Mouse (Mus musculus) urinary bladder, postnatal 14 days (tissue): ENCODE results near the gene Adgrl2.

Experiments
- DNase-seq: peaks from one replicate; pipeline ENCODE4 v3.0.0; 2021; ENCODE audit warnings: low spot score

Gene Adgrl2

GRCm38 (mm10) chr3:148990531-148991003 is at the start of gene Adgrl2:
TSS of gene Adgrl2 (minus strand) at chr3:148990555.
- no peak for DNase-seq

GRCm38 (mm10) chr3:149038771-149039170 is 48.4 kb upstream of the Adgrl2 start:
- DNase-seq = no peak

DNA sequence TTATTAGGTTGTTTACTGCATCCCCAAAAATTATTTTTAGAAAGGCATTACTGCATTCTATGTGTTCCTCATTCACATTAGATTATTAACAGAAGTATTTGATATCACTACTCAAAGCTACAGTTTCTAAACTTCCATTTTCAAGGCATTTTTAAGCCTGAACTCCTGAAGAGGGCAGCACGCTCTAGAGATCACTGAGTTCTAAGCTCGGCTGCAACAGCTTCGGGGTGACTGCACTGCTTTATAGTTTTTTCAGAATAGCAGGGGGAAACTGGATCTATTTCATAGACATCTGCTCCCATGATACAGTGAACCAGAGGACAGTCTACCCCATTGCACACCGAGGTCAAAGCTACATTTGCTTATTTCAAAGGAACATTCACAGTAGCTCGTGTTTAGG is 29.6 kb upstream of the Adgrl2 start:
- no peak for DNase-seq

- DNase-seq = no peak
These were observed 19.0 kb upstream of the Adgrl2 start for GRCm38 (mm10) chr3:149009311-149009710.

- DNase-seq = no peak
These were observed 18.3 kb upstream of the Adgrl2 start for GRCm38 (mm10) chr3:149008634-149009023.

- no peak for DNase-seq
These were observed 17.7 kb upstream of the Adgrl2 start for GRCm38 (mm10) chr3:149007860-149008633.

- no peak for DNase-seq
These were observed 11.0 kb upstream of the Adgrl2 start for GRCm38 (mm10) chr3:149001364-149001763.

DNA sequence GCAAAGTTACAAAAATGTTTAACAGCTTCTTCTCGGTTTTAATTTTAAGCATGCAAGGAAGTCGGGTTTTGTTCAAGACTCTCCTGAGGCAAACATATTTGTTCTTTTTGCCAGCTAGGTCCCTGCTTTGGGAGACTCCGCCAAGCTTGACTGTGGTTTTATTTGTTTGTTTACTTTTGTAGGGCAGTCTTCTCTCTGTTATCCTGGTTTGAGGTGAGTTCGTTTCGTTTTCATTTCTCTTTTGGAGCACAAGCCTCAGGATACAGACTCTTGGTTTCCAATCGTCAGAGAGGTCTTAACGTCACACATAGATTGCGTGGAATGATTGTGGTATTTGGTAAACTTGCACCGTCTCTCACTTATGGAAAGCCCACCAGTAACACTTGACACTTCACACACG is 8.3 kb upstream of the Adgrl2 start:
- no peak for DNase-seq

- no peak for DNase-seq
These were observed 701 bp upstream of the Adgrl2 start for GRCm38 (mm10) chr3:148991056-148991455.

GRCm38 (mm10) chr3:148989818-148990530 is 381 bp downstream of the Adgrl2 start:
- DNase-seq = peak; percentile 66

DNA sequence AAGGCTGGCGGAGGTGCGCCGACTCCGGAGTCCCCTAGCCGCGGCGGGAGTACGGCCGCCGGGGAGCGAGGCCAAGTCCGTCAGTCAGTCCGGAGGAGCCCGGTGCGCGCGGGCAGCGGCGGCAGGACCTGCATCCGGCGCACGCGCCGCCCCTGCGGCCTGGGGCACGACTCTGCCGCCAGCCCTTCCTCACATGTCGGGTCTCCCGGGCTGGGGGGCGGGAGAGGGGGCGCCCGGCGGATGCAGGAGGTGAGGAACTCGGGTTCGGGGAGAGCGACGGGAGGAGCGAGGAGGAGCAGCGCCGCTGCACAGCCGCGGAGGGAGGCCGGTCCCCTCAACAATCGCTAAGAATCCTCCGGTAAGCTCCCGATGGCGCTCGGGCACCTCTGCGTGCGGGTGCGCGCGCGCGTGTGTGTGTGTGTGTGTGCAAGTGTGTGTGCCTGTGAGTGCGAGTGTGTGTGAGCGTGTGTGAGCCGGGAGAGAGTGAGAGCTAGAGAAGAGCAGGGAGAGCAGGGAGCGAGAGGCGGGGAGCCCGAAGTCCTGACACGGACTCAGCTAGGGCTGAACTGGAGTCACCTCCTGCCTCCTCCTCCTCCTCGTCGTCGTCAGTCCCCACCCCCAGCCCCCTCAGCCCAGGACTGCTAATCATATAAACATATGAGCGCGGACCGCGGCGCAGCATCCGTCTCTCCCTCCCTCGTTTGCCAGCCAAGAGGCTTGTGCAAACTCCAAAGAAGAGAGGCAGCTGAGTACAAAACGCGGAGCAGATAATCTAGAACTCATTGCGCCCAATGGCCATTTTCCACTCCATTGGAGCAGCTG is 1.1 kb downstream of the Adgrl2 start:
- peak; percentile 87 for DNase-seq

- peak; percentile 25 for DNase-seq
These were observed 1.9 kb downstream of the Adgrl2 start for GRCm38 (mm10) chr3:148988293-148988995.

GRCm38 (mm10) chr3:148987591-148988292 is 2.6 kb downstream of the Adgrl2 start:
- DNase-seq = peak; percentile 82

DNA sequence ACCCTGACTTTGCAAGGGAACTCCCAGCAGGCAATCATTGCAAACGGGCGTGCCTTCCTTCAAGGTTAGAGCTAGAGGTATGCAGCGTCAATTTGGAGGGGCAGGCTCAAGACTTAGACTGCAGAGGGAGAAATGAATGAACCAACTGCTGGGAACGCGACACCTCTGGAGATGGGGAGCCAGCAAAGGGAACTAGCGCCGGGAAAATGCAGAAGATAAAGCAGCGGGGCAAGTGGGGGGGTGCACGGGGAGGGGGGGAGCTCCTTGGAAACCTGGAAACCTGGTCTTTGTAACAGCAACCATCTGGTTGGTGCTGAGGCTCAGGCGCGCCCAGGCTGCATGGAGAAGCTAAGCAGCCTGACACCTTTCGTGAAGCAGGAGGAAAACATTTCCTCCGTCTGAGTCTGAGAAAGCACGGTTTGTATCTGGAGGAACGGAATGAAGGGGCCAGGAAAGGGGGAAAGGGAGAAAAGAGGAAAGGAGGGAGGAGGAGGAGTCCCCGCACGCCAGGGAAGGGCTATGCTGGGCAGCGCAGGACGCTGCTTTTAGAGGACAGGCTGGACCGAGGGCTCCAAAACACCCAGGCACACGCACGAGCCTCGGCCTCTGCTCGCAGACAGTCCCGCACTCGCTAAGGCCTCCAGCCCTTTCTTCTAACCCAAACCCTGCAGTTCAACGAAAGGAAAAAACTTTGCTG is 3.3 kb downstream of the Adgrl2 start:
- peak; percentile 17 for DNase-seq

DNA sequence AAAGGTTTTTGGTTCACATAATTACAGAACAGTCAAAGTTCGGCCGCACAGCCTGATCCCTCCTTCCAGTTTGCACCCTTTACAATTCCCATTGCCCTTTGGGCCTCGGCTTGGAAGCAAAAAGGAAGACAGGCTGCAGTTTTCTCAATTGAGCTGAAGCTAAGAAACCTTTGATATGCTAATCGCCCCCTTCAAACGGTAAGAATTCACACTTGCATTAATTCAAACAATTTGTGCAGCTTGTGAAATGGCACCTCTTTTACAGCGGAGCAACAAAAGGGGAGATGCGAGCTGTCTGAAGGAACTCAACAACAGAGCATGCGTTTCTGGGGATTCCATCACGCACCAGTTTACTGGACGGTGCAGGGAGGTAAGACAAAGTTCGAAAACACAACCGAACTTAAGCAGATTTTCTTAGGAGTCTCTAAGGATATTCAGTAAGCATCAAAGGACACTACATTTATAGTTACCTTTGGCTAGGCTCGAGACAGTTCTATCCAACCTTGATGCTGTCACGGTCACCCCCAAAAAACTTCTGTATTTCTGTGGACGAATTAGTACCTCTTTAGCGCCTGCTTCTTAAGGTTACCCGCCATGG is 4.0 kb downstream of the Adgrl2 start:
- DNase-seq = no peak

GRCm38 (mm10) chr3:148984326-148984725 is 6.0 kb downstream of the Adgrl2 start:
- no peak for DNase-seq

- no peak for DNase-seq
These were observed 8.0 kb downstream of the Adgrl2 start for GRCm38 (mm10) chr3:148982370-148982769.

DNA sequence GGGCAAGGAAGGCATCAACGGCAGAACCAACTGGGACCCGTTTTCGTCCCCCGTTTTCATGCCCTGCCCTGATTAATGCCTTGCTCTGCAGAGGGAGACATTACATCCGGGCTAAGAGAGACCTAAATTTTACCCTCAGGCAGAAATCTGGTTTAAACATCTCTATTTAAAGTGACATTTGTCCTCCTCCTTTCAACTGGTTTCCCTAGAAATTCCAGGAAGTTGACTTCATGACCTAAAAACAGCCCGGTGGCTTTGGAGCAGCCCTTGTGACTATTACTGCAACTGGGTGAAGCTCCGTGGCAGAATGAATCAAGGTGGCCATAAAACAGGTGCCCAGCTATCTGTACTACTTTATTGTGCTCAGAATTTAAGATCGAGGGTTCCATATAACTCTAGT is 8.6 kb downstream of the Adgrl2 start:
- DNase-seq = no peak

DNA sequence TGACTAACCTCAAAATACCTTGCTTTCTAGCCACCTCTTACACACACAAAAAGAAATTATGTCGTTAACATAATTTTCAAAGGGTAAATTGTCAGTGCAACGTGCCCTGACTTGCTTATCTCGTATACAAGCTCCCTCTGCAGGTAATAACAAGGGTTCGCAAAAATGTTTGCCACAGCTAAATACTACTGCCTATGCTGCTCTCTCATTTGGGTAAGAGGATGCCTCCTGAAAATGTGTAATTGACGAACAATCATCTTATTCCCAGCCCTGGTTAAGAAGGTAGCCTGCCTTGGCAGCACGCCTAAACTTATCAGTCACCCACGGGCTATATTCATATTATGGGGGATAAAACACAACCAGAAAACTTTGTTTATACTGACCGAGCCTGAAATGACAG is 11.8 kb downstream of the Adgrl2 start:
- DNase-seq = no peak

GRCm38 (mm10) chr3:148977838-148978237 is 12.5 kb downstream of the Adgrl2 start:
- DNase-seq = no peak
